Mouse (Mus musculus): ENCODE data around the gene Art2b.

DNA sequence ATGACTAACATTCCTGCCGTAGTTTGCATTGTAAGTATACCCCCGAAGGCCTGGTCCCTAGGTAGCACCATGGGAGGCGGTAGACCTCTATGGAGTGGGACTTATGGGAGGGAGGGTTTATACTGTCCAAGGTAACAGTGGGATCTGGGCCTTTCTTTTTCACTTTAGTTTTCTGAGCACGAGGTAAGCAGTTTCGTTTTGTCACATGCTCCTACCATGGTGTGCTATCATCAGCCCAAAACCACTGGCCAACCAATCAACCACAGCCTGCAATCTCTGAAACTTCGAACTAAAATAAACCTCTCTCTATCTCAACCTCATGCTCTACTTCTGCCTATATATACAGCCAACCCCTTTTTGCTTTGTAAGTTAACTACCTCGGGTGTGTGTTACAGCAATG lies 32.9 kb upstream of the Art2b start:
- no peak for TF ChIP-seq HCFC1 (IDR thresholded peaks at IDR 0.05; ENCODE audit: borderline replicate concordance, insufficient read depth, low read length)
- no peak for TF ChIP-seq ZNF384 (IDR thresholded peaks at IDR 0.05; ENCODE audit: low read depth, low read length)
- no peak for TF ChIP-seq ZC3H11A (IDR thresholded peaks at IDR 0.05; ENCODE audit: borderline replicate concordance, low read depth, low read length)
- no peak for TF ChIP-seq MAFK (IDR thresholded peaks at IDR 0.05; ENCODE audit: insufficient read depth, low read depth, low read length)
- no peak for TF ChIP-seq CHD2 (IDR thresholded peaks at IDR 0.05; ENCODE audit: low read depth, low read length)
